Mouse (Mus musculus): Measurements from ENCODE around the gene Sh3gl3.

DNA sequence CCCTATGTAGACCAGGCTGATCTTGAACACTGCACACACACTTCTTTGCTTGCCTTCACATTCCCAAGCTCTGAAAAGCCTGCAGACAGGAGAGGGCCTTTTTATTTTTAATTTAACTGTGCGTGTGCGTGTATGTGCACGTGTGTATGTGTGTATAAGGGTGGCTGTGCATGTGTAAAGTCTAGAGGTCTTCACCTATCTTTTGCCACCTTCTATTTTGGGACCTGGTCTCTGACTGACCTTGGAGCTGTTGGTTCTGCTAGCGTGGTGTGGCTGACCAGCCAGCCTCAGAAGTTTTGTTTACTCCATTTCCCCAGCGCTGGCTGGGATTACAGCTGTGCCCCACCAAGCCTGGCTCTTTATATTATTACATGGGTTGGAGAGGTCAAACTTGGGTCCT, 98.1 kb downstream of the Sh3gl3 start:
- TF ChIP-seq CTCF (IDR thresholded peaks at IDR 0.05; ENCODE audit: low read depth, low read length) = no peak
- no peak for TF ChIP-seq TAL1 (conservative IDR thresholded peaks at IDR 0.05; ENCODE audit: low read depth, low read length)
